Mouse (Mus musculus): ENCODE measurements around the gene Col7a1.

Gene Col7a1

DNA sequence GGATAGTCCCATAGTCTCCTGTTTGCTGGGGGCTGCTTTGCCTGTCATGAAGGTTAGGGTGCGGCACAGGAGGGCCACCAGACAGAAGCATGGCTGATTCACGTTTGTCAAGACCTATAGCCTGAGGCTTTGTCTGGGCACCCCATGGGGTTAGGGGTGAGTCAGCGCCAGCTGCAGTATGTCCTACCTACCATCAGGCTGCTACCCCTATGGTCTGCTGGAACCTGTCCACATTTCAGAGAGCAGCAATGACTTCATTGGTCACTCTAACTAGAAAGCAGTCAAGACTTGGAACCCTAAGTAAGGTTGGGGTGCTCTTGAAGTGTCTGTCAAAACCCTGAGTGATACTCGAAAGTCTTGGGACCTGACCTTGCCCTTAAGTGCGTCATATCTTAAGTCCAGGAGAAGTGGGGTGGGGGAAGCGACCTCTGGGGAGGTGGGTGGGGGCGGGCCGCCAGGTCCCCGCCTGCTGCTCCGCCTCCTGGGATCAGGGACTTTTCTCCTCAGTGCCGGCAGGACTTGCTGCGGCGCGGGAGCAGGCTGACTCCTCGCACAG, at the start of gene Col7a1:
Col7a1 (plus strand) TSS at position 506 of the 556 bp plus-strand sequence.
- no peak for DNase-seq (ENCODE audit: low read depth, low spot score)

DNA sequence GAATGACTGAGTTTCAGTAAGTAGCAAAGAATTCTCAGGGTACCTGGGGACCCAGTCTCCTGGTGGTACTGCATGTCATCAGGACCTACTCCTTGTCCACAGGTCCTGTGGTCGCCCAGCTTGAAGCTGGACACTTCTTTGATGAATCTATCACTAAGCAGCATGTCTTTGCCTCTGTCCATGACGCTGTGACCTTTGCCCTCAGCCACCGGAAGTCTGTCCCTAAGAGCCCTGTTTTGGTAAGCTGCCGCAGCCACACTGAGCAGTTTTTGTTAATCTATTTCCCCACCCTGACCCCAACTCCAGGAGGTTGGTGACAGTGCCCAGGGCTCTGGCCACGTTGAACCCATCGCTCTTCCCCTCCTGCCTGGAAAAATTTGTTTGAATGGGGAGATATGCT, 41.1 kb upstream of the Col7a1 start:
- DNase-seq (ENCODE audit: low read depth, low spot score), result no peak

DNA sequence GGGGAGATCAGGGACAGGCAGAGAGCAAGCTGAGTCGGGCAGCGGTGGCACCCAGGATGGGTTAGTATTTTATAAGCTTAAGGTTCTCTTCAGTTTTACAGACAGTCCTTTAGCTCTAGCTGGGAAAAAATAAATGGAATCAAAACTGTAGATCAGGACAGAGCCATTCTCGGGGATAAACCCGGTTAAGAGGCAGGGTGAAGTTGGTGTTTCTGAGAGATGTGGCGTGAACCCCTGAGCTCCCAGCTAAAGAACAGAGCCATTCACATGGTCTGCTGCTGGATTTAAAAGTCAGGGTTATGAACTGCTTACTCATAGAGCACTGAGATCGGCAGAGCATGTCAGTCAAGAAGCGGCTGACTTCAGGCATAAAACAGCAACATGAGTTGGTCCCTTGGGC, 40.2 kb upstream of the Col7a1 start:
- no peak for DNase-seq (ENCODE audit: low read depth, low spot score)

DNA sequence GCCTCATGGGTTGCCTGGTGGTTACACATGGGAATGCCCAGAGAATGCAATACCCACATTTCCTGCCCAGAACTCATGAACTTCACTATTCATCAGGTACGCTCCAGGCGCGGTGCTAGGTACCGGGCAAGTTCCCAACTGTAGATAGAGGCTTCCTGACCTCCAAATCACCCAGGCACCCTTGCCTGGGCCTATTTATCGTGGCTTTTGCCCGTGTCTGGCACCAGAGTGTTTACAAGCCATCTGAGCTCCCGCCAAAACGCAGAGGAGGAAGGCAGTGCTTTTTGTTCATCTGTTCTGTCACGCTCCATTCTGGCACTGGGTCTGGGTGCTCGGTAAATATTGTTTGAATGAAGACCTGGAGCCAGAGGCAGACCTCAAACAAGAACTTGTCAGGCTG, 39.8 kb upstream of the Col7a1 start:
- no peak for DNase-seq (ENCODE audit: low read depth, low spot score)

DNA sequence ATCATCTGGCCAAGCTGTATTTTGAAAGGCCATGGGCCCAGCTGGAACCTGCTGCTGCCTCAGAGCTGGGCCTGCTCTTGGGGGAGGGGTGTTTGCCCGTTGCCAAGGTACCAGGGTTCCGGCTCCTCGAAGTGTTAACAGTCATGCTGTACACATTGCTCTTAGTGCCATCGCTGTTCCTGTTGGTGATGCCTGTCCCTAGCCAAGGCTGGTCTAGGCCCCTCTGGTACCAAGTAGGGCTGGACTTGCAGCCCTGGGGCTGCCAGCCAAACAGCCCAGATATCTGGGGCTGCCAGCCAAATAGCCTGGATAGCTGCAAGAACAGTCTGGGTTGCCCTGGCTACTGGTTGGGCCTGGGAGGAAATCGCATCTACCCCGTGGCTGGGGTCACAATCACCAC, 38.9 kb upstream of the Col7a1 start, which contains the start of gene Tmem89:
Tmem89 (plus strand) TSS at position 129 of the 400 bp plus-strand sequence.
- DNase-seq (ENCODE audit: low read depth, low spot score), result no peak

DNA sequence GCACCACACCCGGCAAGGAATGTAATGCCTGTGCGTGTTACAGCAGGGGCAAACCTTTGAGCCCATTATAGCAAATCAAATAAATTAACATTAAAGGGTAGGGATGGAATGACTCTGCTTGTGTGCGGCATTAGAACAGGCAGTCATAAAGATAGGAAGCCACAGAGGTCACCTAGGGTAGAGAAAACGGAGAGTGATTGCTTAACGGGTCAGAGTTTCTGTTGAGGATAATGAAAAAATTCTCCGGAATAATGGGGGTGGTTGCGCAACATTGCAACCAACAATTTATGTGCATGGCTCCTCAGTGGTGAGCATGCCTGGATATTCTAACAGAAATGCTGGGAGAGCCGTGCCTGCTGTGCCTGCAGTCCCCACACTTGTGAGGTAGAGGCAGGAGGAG, 27.5 kb upstream of the Col7a1 start:
- no peak for DNase-seq (ENCODE audit: low read depth, low spot score)

DNA sequence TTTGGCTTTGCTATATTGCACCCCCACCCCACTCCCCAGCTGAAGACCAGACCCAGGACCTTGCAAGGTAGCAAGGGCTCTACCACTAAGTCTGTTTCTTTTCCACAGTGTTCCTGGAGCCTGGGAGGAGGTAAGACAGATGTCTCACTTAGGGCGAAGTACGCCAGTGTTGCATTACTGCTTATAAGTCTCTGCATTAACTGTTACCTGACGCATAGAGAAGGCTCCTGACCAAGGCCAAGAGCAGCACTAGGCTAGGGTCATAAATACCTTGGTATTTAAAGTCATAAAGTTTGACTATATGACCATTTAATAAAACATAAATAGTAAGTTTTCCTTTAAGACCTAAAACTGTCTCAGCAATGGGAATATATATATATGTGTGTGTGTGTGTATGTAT, 25.0 kb upstream of the Col7a1 start:
- DNase-seq (ENCODE audit: low read depth, low spot score), result no peak

DNA sequence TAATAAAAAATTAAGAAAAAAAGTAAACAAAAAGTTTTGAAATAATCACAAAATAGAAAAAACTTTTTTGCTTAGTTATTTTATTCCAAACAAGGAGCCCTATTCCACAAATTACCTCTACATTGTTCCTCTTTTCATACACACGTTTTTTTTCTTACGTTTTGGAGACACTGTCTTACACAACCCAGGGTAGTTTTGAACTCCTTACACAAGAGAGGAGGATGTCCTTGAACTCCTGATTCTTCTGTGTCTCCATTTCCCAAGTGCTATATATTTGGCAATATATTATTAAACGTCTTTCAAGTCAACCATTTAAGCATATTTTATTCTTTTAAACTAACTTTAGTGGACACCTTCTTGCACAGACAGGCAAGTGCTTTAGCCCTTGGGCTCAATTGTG, 17.4 kb upstream of the Col7a1 start:
- DNase-seq (ENCODE audit: low read depth, low spot score), result no peak

DNA sequence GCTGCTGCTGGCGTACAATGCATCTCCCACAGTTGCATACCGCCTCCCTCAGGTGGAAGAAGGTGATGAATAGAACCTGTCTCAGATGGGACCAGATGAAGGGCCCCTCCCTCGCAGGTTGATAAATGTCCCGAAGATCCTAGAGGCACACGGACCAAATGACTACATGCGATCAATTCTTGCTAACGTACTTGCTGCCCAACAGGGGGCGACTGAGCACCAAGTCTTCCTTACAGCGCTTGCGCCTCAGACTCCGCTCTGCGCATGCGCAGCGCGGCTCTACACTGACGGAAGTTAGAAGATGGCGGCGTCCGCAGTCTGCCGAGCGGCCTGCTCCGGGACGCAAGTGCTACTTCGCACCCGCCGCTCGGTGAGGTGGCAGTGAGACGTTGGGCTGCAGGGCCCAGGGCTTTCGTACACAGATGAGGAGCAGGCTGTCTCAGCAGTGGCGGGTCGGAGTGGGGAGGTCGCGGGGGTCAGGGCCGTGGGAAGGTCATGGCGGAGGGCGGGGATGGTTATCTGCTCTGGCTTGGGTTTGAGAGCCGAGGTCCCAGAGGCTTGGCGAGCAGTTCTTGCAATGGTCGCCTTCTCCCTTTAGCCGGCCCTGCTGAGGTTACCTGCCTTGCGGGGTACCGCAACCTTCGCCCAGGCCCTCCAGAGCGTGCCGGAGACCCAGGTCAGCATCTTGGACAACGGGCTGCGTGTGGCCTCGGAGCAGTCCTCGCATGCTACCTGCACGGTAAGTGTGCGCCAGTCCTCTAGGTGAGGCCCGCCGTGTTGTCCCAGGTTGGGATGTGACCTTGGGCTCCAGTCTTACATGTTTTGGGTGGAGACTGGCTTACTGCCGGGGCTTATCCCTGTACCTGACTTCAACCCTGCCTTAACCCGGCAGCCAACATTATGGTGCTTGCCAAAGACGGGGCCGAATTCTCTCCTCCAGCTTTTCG, 16.7 kb upstream of the Col7a1 start, which contains the start of gene Uqcrc1:
Uqcrc1 (plus strand) TSS at position 216 of the 947 bp plus-strand sequence.
- peak; percentile 98 for DNase-seq (ENCODE audit: low read depth, low spot score)

DNA sequence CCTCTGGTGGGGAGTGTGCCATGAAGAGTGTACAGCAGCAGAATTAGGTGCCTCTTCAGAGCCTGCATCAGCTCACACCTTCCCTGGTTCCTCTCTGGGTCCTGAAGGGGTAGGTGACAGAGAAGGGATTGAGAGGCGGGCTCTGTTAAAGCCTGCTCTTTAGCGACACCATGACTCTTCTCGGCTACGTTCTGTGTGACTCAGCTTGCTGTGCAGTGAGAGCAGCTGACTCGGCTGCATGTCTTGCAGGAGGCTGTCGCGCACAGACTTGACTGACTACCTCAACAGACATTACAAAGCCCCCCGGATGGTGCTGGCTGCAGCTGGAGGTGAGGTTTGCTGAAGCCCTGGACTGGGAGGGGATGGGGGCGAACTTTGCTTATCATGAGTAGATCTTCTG, 8.3 kb upstream of the Col7a1 start:
- no peak for DNase-seq (ENCODE audit: low read depth, low spot score)

DNA sequence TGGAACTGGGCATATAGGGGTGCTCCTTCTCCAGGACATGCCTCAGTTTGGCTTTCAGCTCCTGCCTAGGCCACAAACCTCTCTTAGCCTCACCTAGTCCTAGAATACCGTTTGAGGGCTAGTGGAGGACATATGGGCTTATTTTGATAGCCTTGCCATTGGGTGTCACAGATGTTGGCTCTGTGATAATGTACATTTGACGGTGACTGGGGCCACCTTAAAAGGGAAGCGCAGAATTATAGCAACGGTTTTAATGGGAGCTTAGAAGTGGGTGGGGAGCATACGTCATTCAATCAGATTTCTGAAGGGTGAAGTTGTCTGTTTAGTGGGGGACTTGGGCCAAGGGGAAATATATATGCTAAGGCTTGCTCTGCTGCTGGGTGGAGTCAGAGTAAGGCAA, 7.8 kb upstream of the Col7a1 start:
- DNase-seq (ENCODE audit: low read depth, low spot score), result no peak

DNA sequence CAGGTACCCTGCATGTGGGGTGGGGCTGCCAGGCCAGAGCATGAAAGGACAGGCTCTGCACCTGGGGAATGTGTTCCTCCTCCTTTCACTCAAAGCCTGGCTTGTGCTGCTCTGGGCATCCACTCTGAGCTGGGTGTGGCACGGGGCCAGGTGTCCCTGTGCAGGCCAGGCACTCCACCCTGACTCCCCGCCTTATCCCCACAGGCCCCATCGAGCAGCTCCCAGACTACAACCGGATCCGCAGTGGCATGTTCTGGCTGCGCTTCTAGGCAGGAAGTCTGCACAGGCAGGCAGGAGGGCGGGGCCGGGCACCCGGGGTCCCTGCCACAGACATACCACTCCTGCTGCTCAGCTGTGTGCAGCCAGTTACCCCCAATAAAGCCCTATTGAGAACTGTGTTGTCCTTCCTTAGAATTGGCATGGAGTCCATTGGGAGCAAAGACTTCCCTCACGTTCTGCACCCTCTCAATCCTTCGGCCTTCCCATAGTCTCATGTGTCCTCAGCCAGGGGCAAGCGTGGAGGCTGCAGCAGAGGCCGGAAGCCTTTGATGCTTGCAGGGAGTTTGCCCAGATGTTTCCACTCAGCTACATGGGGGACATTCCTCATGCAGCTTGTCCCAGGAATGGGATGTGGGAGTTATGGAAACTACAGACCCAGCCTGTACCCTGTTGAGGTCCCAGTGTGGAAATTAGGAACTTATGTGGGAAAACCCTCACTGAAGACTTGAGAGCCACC, 4.0 kb upstream of the Col7a1 start:
- no peak for DNase-seq (ENCODE audit: low read depth, low spot score)

DNA sequence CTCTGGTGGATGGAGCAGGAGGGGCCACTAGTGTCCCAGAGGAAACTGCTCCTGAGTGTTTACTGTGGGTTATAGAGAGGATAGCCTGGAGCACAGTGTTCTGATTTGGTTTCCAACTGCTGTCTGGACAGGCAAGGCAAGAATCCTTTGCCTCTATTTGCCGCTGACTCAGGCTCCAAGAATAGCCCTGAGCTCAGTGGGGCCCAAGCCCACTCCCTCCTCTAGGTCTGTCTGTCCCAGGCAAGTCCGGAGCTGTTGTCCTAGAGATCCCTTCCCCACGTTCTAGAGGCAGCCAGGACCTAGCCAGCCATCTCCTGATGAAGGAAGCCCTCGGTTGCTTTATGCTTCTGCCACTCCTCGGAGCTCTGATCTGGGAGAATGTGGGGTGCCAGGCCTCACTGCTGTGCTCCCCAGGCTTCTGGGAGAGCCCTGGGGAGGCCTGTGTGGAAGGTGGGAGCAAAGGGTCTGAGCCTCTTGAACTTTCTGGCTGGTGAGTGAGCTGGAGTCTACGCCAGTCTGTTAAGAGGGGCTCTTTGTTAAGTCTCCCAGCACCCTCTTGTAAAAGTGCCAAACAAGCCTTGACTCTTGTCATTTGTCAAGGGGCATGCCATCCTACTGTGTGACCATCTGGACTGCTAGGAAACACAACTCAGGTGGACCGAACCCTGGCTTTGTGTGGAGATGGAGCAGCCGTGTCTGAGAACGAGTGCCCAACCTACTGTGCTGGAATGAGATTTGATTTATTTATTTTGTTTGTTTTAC, 3.2 kb upstream of the Col7a1 start:
- no peak for DNase-seq (ENCODE audit: low read depth, low spot score)

DNA sequence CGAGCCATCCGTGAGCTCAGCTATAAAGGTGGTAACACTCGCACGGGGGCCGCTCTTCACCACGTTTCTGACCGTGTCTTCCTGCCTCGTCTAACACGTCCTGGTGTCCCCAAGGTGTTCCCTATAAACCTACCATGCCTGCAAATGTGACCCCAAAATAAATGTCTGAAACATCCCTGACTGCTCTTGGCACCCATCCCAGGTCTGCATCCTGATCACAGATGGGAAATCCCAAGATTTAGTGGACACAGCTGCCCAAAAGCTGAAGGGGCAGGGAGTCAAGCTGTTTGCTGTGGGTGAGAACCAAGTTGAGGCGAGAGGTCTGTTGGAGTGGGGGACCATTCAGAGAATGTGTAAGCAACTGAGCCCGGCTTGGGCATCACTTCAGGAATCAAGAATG, 1.9 kb downstream of the Col7a1 start:
- no peak for DNase-seq (ENCODE audit: low read depth, low spot score)

DNA sequence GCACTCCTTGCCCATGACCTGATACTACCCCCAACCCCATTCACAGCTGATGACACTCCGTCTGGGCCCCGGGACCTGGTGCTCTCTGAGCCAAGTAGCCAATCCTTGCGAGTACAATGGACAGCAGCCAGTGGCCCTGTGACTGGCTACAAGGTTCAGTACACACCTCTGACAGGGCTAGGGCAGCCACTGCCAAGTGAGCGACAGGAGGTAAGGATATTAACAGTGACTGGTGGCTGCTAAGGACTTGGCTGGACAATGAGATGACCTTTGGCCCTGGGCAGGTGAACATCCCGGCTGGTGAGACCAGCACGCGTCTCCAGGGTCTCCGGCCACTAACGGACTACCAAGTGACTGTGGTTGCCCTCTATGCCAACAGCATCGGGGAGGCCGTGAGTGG, 2.5 kb downstream of the Col7a1 start:
- DNase-seq (ENCODE audit: low read depth, low spot score), result no peak

DNA sequence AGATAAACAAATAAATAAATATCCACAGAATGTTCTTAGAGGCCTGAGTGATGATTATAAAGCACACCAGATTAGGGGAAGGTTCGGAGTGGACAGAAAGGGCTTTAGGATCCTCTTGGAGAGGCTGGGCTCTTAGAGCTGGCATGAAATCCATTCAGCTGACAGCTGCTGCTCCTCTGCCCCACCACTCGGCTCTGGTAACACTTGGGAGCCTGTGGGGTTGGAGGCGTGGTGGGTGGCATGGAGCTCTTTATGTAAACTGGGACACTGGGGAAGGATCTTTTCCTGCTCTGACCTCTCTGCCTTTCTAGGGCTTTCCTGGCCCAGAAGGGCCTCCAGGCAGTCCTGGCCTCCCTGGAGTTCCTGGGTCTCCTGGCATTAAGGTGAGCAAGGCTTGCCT, 10.2 kb downstream of the Col7a1 start:
- DNase-seq (ENCODE audit: low read depth, low spot score), result no peak

DNA sequence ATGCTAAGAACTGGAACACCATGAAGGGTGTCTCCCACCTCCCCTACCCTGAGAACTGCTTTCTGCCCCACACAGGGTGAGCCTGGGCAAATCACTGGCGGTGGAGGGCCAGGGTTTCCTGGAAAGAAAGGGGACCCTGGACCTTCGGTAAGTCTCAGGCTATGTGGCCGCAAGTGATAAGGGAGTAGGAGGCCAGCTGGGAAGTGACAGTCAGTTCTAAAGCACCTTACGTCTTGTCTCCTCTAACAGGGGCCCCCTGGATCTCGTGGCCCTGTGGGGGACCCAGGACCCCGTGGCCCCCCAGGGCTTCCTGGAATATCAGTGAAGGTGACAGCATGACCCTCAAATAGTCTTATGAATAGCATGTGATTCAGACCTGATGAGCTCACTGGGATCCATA, 11.0 kb downstream of the Col7a1 start:
- no peak for DNase-seq (ENCODE audit: low read depth, low spot score)

DNA sequence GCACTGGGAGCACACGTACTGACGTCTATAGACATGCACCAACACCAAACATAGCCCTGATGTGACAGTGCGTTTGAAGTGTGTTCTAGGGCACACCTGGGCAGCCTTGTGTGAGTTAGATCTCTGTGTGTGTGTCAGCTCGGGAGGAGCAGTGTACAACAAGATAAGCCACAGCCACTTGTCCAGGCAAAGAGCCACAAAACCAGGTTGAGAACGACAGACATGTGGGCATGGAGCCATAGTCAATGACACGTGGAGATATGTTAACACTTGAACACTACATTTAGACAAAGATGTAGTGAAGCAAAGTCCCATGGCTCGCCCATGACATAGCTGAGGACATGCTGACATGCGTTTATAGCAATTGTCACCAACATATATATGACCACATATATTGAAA, 17.2 kb downstream of the Col7a1 start:
- no peak for DNase-seq (ENCODE audit: low read depth, low spot score)

DNA sequence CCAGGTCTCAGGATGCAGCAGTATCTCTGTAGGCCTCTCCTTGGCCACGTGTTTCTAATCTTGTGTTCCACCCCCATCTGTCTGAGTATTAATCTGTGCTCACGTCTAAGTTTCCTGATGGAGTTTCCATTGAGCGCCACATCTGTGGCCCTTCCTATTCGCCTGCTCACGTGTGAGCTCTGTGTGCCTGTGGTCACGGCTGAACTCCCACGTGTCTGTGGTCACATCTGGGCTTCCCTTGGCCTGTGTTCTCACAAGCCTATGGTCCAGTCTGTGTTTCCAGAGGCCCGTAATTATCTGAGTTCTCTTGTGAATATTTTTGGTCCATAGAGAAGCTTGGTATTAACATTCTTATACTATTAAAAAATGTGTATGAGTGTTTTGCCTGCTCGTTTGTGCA, 23.1 kb downstream of the Col7a1 start:
- DNase-seq (ENCODE audit: low read depth, low spot score), result no peak

DNA sequence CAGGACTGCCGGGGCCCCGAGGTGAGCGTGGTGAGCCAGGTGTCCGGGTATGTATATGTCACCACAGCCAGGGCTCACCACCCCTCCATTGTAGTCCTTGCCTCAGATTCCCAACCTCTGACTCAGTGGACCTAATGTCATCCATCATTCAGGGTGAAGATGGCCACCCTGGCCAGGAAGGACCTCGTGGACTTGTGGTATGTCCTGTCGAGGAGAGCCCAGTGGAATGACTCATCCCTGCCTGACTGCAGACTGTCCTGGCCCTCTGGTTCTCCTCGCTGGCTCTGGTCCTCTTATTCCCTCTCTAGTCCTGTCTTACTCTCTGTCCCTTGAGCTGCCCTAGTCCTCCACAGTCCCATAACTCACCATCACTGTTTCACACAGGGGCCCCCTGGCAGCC, 24.6 kb downstream of the Col7a1 start:
- DNase-seq (ENCODE audit: low read depth, low spot score), result no peak

DNA sequence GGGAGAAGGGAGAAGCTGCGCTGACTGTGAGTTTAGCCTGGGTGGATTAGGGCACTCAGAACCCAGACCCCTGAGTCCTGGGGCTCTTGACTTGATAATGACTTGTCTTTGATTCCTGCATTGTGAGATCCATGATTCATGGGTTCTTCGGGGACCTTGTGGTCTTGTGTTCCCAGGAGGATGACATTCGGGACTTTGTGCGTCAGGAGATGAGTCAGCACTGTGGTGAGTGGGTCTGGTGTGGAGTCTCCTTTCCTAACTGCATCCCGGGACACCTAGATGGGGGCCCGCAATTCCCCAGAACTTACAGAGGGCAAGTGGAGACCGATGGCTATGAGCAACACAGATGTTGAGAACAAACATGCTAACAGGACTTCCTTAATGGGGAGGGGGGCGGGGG, 29.1 kb downstream of the Col7a1 start:
- DNase-seq (ENCODE audit: low read depth, low spot score), result no peak

DNA sequence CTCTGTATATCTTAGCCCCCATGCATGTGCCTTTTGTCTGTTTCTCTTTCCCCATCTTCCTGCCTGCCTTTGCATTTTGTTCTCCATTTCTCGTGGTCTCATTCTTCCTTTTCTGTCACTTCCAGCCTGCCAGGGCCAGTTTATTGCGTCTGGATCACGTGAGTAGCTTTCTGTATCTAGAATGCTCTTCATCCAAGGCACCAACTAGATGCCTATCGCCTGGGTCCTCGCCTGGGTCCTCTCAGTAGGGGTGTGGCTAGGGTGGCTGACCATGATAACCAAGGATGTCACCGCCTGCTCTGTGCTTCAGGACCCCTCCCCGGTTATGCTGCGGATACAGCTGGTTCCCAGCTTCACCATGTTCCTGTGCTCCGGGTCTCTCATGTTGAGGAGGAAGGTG, 29.8 kb downstream of the Col7a1 start:
- DNase-seq (ENCODE audit: low read depth, low spot score), result no peak

All from retina, postnatal 7 days (tissue).